Mouse (Mus musculus) bone marrow macrophage, adult 2 months (primary cell): Measurements from ENCODE around the gene Irf7.

Experiments
- CTCF ChIP-seq: IDR thresholded peaks from 2 replicates; pipeline ENCODE4 v1.5.1; 2012; ENCODE audit warnings: low read depth, mild to moderate bottlenecking, low read length, moderate library complexity
- POLR2A ChIP-seq: IDR thresholded peaks from 2 replicates; pipeline ENCODE4 v1.6.1; 2012; ENCODE audit warnings: mild to moderate bottlenecking, low read depth, low read length, borderline replicate concordance

GRCm38 (mm10) chr7:141297926-141298650, 31.8 kb upstream of the Irf7 start:
- TF ChIP-seq CTCF (no peak), POLR2A (no peak)
